In genomic region chrX:73344346-73344745, GRCm38 (mm10) we compare ENCODE assay signal across 26 mouse cellular contexts. TPM values are rescaled to one million over a fixed set of nuclear protein-coding genes. Genes with fewer than 3 reads are reported as not detected.
A peak's percentile ranks its signal among the peaks of the same experiment; 100 is the strongest.
DNase-seq lines count a peak whose midpoint lies in the region; ATAC-seq and TF ChIP-seq lines count a peak whose summit lies in the region.
"Had no signal": no experiment of that assay in that cellular context is flagged by ENCODE, and none has a peak within 500 bp of the region (broad histone marks: within the 10 kb centered on the region; RNA-seq: fewer than 3 reads in every experiment).

No protein-coding gene starts in this region.

- no peaks in the 10 kb centered on the region for H3K36me3 ChIP-seq in forebrain, postnatal 0 days (ENCODE audit: insufficient read depth)
- H3K36me3 ChIP-seq in liver, embryonic 12.5 days = peaks cover 4% of the 10 kb centered on the region; the same call in 1 of the 2 replicates
- H3K36me3 ChIP-seq: embryonic facial prominence, embryonic 12.5 days; forebrain, embryonic 12.5 days; heart, embryonic 10.5 days; hindbrain, embryonic 12.5 days had no signal

- no peak for TF ChIP-seq CTCF in cerebellum, adult 2 months (IDR thresholded peaks at IDR 0.05; ENCODE audit: borderline replicate concordance, insufficient read depth, low read depth, low read length)
- no peak for TF ChIP-seq CTCF in forebrain, postnatal 0 days (IDR thresholded peaks at IDR 0.05; ENCODE audit: low read depth)

- no peaks in the 10 kb centered on the region for H3K9me3 ChIP-seq in forebrain, postnatal 0 days (ENCODE audit: low read length)
- H3K9me3 ChIP-seq in liver, embryonic 12.5 days (replicated peaks) = no peaks in the 10 kb centered on the region
- H3K9me3 ChIP-seq: embryonic facial prominence, embryonic 12.5 days; forebrain, embryonic 12.5 days; heart, embryonic 10.5 days; hindbrain, embryonic 12.5 days had no signal

- H3K27me3 ChIP-seq in cerebellum, adult 2 months (ENCODE audit: control insufficient read depth, insufficient read depth, low read length) = no peaks in the 10 kb centered on the region
- H3K27me3 ChIP-seq in forebrain, postnatal 0 days (ENCODE audit: insufficient read depth, low read length) = no peaks in the 10 kb centered on the region
- peaks cover 9% of the 10 kb centered on the region for H3K27me3 ChIP-seq in liver, embryonic 12.5 days (replicated peaks)
- H3K27me3 ChIP-seq: embryonic facial prominence, embryonic 12.5 days; forebrain, embryonic 12.5 days; hindbrain, embryonic 12.5 days had no signal

- no peak overlapping the region for H3K4me3 ChIP-seq in cerebellum, adult 2 months (replicated peaks; ENCODE audit: insufficient read depth, low read depth, low read length)
- H3K4me3 ChIP-seq in forebrain, postnatal 0 days (ENCODE audit: low read depth, low read length) = no peak overlapping the region
- H3K4me3 ChIP-seq in liver, embryonic 12.5 days = no peak overlapping the region
- H3K4me3 ChIP-seq: embryonic facial prominence, embryonic 12.5 days; forebrain, embryonic 12.5 days; hindbrain, embryonic 12.5 days had no signal

- H3K4me2 ChIP-seq in forebrain, postnatal 0 days (ENCODE audit: low read depth) = no peak overlapping the region
- no peak overlapping the region for H3K4me2 ChIP-seq in liver, embryonic 12.5 days

- ATAC-seq in cerebellum, adult (ENCODE audit: insufficient number of reproducible peaks, low FRiP score, low TSS enrichment) = no peak
- ATAC-seq in forebrain, postnatal 0 days = no peak
- ATAC-seq in liver, embryonic 12.5 days = no peak
- ATAC-seq: forebrain, embryonic 16.5 days; hindbrain, embryonic 16.5 days; inflammation-experienced regulatory T-cells, adult 6 months; intestine, postnatal 0 days had no signal

- TF ChIP-seq POLR2A in cerebellum, adult 2 months (IDR thresholded peaks at IDR 0.05; ENCODE audit: borderline replicate concordance, insufficient read depth, low read length) = no peak

- no peak overlapping the region for H3K27ac ChIP-seq in cerebellum, adult 2 months (ENCODE audit: insufficient read depth, low read length)
- no peak overlapping the region for H3K27ac ChIP-seq in forebrain, postnatal 0 days (ENCODE audit: low read depth, low read length)
- no peak overlapping the region for H3K27ac ChIP-seq in liver, embryonic 12.5 days
- H3K27ac ChIP-seq: embryonic facial prominence, embryonic 12.5 days; forebrain, embryonic 12.5 days; heart, embryonic 10.5 days; hindbrain, embryonic 12.5 days had no signal

- H3K4me1 ChIP-seq in cerebellum, adult 2 months (ENCODE audit: control insufficient read depth, insufficient read depth, low read length) = no peaks in the 10 kb centered on the region; the same call in 1 of the 2 replicates
- H3K4me1 ChIP-seq in forebrain, postnatal 0 days (ENCODE audit: insufficient read depth) = no peaks in the 10 kb centered on the region
- peaks cover 25% of the 10 kb centered on the region; the same call in 1 of the 2 replicates for H3K4me1 ChIP-seq in liver, embryonic 12.5 days
- H3K4me1 ChIP-seq: embryonic facial prominence, embryonic 12.5 days; heart, embryonic 10.5 days had no signal

- H3K9ac ChIP-seq in forebrain, postnatal 0 days = no peak overlapping the region
- H3K9ac ChIP-seq in liver, embryonic 12.5 days = no peak overlapping the region
- H3K9ac ChIP-seq: embryonic facial prominence, embryonic 12.5 days; forebrain, embryonic 12.5 days; hindbrain, embryonic 12.5 days had no signal

- 17% methylated on average over 1 of the region's 1 CpGs for WGBS in cerebellum, adult 2 months
- WGBS in forebrain, postnatal 0 days = 45% methylated on average over 1 of the region's 1 CpGs
- 71% methylated on average over 1 of the region's 1 CpGs for whole genome bisulfite sequencing in liver, embryonic 12.5 days (ENCODE audit: insufficient replicate concordance)

- peak; percentile 28 to 50 for DNase-seq in cerebellum, adult 2 months
- DNase-seq in brain, adult 2 months (ENCODE audit: low read depth, low spot score) = peak; percentile 64
- peak; percentile 3 to 11 for DNase-seq in cerebellum, postnatal 10 days
- no peak for DNase-seq in forebrain, postnatal 0 days
- DNase-seq: adrenal gland, adult 2 months; adrenal gland, postnatal 36 days; gastrocnemius, postnatal 36 days; heart, adult 11 months; heart, postnatal 10 days; heart, postnatal 4 days; kidney, adult 8-10 months had no signal

RNA-seq across cellular contexts. Expression of gene Zfp275, which starts 1.9 kb away (rescaled TPM):
- 20.1 and 20.6 TPM in 2 replicates for polyA plus RNA-seq in cerebellum, adult 2 months (2012; rRNA removed)
- total RNA-seq in forebrain, postnatal 0 days (2014; rRNA removed) = 24.6 and 32.3 TPM in 2 replicates
- 3.7 and 5.2 TPM in 2 replicates for polyA plus RNA-seq in forebrain, postnatal 0 days (2015; fragmentation: Nextera tagmentation; extraction: Ambion mirVana)
- polyA plus RNA-seq in liver, embryonic 12.5 days (2016; fragmentation: Nextera tagmentation; extraction: Ambion mirVana) = 4.0 and 4.4 TPM in 2 replicates

RNA-seq across cellular contexts. Expression of gene Gm45015, which starts 7.7 kb away (rescaled TPM):
- not detected in 2 replicates for polyA plus RNA-seq in cerebellum, adult 2 months (2012; rRNA removed)
- not detected in 2 replicates for total RNA-seq in forebrain, postnatal 0 days (2014; rRNA removed)
- polyA plus RNA-seq in forebrain, postnatal 0 days (2015; fragmentation: Nextera tagmentation; extraction: Ambion mirVana) = not detected in 2 replicates
- polyA plus RNA-seq in liver, embryonic 12.5 days (2016; fragmentation: Nextera tagmentation; extraction: Ambion mirVana) = not detected in 2 replicates
- total RNA-seq: adrenal gland, adult 2 months; adrenal gland, postnatal 36 days; ES-E14; gastrocnemius, adult 8-10 months; gastrocnemius, postnatal 36 days; heart, postnatal 10 days; heart, postnatal 4 days had no signal
- polyA plus RNA-seq: adrenal gland, adult 2 months; brain, embryonic 14.5 days; cortical plate, adult 2 months; embryonic facial prominence, embryonic 12.5 days; forebrain, embryonic 12.5 days; forebrain, embryonic 16.5 days; heart, embryonic 10.5 days; heart, embryonic 14.5 days; hindbrain, embryonic 12.5 days; hindbrain, embryonic 16.5 days; inflammation-experienced regulatory T-cells, adult 6 months; intestine, postnatal 0 days had no signal

RNA-seq across cellular contexts. Expression of gene Xlr5a, which starts 51.6 kb away (rescaled TPM):
- polyA plus RNA-seq in cerebellum, adult 2 months (2012; rRNA removed) = not detected in 2 replicates
- total RNA-seq in forebrain, postnatal 0 days (2014; rRNA removed) = not detected in 2 replicates
- not detected in 2 replicates for polyA plus RNA-seq in forebrain, postnatal 0 days (2015; fragmentation: Nextera tagmentation; extraction: Ambion mirVana)
- not detected in 2 replicates for polyA plus RNA-seq in liver, embryonic 12.5 days (2016; fragmentation: Nextera tagmentation; extraction: Ambion mirVana)
- total RNA-seq: adrenal gland, postnatal 36 days; gastrocnemius, adult 8-10 months; gastrocnemius, postnatal 36 days; heart, postnatal 10 days; heart, postnatal 4 days had no signal
- polyA plus RNA-seq: adrenal gland, adult 2 months; brain, embryonic 14.5 days; cortical plate, adult 2 months; embryonic facial prominence, embryonic 12.5 days; forebrain, embryonic 12.5 days; forebrain, embryonic 16.5 days; heart, embryonic 10.5 days; hindbrain, embryonic 12.5 days; hindbrain, embryonic 16.5 days had no signal

RNA-seq across cellular contexts. Expression of gene Xlr5c, which starts 51.6 kb away (rescaled TPM):
- polyA plus RNA-seq in cerebellum, adult 2 months (2012; rRNA removed) = not detected in 2 replicates
- not detected in 2 replicates for total RNA-seq in forebrain, postnatal 0 days (2014; rRNA removed)
- polyA plus RNA-seq in forebrain, postnatal 0 days (2015; fragmentation: Nextera tagmentation; extraction: Ambion mirVana) = not detected in 2 replicates
- polyA plus RNA-seq in liver, embryonic 12.5 days (2016; fragmentation: Nextera tagmentation; extraction: Ambion mirVana) = not detected in 2 replicates
- total RNA-seq: adrenal gland, adult 2 months; adrenal gland, postnatal 36 days; gastrocnemius, adult 8-10 months; gastrocnemius, postnatal 36 days; heart, postnatal 10 days; heart, postnatal 4 days had no signal
- polyA plus RNA-seq: adrenal gland, adult 2 months; brain, embryonic 14.5 days; cortical plate, adult 2 months; embryonic facial prominence, embryonic 12.5 days; forebrain, embryonic 12.5 days; forebrain, embryonic 16.5 days; heart, embryonic 10.5 days; heart, embryonic 14.5 days; hindbrain, embryonic 12.5 days; hindbrain, embryonic 16.5 days had no signal

RNA-seq across cellular contexts. Expression of gene Gm18336, which starts 54.2 kb away (rescaled TPM):
- polyA plus RNA-seq in cerebellum, adult 2 months (2012; rRNA removed) = 0.40 and 0.41 TPM in 2 replicates
- total RNA-seq in forebrain, postnatal 0 days (2014; rRNA removed) = 0.19 TPM in 1 of 2 replicates, not detected in the other
- polyA plus RNA-seq in forebrain, postnatal 0 days (2015; fragmentation: Nextera tagmentation; extraction: Ambion mirVana) = 0.07 TPM in 1 of 2 replicates, not detected in the other
- not detected in 2 replicates for polyA plus RNA-seq in liver, embryonic 12.5 days (2016; fragmentation: Nextera tagmentation; extraction: Ambion mirVana)
- total RNA-seq: adrenal gland, adult 2 months; adrenal gland, postnatal 36 days; gastrocnemius, adult 8-10 months; gastrocnemius, postnatal 36 days; heart, postnatal 10 days; heart, postnatal 4 days had no signal
- polyA plus RNA-seq: embryonic facial prominence, embryonic 12.5 days; forebrain, embryonic 12.5 days; forebrain, embryonic 16.5 days; heart, embryonic 10.5 days; heart, embryonic 14.5 days; hindbrain, embryonic 12.5 days; inflammation-experienced regulatory T-cells, adult 6 months; intestine, postnatal 0 days had no signal
